Mouse (Mus musculus) neural tube, embryonic 15.5 days (tissue): Measurements from ENCODE around the gene Slc16a13. TPM values are rescaled to one million over a fixed set of nuclear protein-coding genes. Genes with fewer than 3 reads are reported as not detected.

Experiments used
- ATAC-seq: fragments of 200-750 bp; cut with Nextera tagmentation; 2 replicates; pipeline ENCODE4 v1.8.0; 2017; ENCODE audit warnings: mild to moderate bottlenecking, moderate TSS enrichment, moderate library complexity; ENCODE audit not compliant: low FRiP score
- H3K27ac ChIP-seq: fragments of 300-500 bp; sonication (generic); replicated peaks from 2 replicates; pipeline ENCODE4 v1.5.1; 2015; ENCODE audit warnings: mild to moderate bottlenecking, inconsistent platforms
- H3K27me3 ChIP-seq: fragments of 300-500 bp; sonication (generic); replicated peaks from 2 replicates; pipeline ENCODE4 v1.6.1; 2015; ENCODE audit warnings: inconsistent platforms
- H3K36me3 ChIP-seq: fragments of 300-500 bp; sonication (generic); 2 replicates; pipeline ENCODE4 v1.6.1; 2015; ENCODE audit warnings: inconsistent platforms
- H3K4me1 ChIP-seq: fragments of 300-500 bp; sonication (generic); 2 replicates; pipeline ENCODE4 v1.6.1; 2015; ENCODE audit warnings: inconsistent platforms
- H3K4me2 ChIP-seq: fragments of 300-500 bp; sonication (generic); 2 replicates; pipeline ENCODE4 v1.6.1; 2015; ENCODE audit warnings: inconsistent platforms, mild to moderate bottlenecking, moderate library complexity
- H3K4me3 ChIP-seq: fragments of 300-500 bp; sonication (generic); replicated peaks from 2 replicates; pipeline ENCODE4 v1.5.1; 2015; ENCODE audit warnings: mild to moderate bottlenecking, inconsistent platforms
- H3K9ac ChIP-seq: fragments of 300-500 bp; sonication (generic); replicated peaks from 2 replicates; pipeline ENCODE4 v1.6.1; 2015; ENCODE audit warnings: mild to moderate bottlenecking, inconsistent platforms
- H3K9me3 ChIP-seq: fragments of 300-500 bp; sonication (generic); replicated peaks from 2 replicates; pipeline ENCODE4 v1.6.1; 2016; ENCODE audit warnings: inconsistent platforms
- WGBS: fragments of 180-500 bp; shearing (Covaris S2); methylation state at CpG from one replicate; pipeline ENCODE4 v1.1.7; 2015; ENCODE audit warnings: mixed read lengths; 5-methylcytosine and 5-hydroxymethylcytosine counted together
- polyA plus RNA-seq: library from polyadenylated mRNA; unstranded; fragments of >200 nt; fragmentation: Nextera tagmentation; extraction: Ambion mirVana; gene quantifications from 2 replicates; pipeline ENCODE4 v1.2.1, GENCODE M21; 2015

Slc16a13 gene
- polyA plus RNA-seq, 1 experiment from 2014 or later = 12.4 TPM

DNA sequence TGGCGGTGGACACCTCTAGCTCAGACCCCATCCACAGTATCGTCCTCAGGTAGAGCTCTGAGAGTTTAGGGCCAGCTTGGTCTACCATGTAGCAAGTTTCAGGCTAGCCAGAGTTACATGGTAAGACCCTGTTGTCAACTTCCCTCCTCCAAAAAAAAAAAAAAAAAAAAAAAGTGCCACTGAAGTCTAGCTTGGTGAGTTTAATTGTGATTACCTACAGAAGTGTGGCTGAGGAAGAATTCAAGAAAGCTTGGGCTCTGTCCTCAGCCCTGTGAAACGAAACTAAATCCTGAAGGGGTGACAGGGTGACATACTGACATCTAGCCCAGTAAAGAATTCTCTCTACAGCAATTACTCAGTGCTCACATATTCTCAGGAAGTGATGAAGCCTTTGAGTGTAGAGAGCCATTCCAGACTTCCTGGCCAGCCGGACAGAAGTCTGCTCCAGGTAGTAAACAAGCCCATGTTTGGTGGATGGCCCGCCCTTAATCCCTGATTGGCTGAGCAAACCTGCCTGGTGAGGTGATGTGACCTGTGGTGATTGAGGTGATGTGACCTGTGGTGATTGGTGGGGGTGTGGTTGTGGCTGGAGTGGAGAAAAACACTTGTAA is 12.0 kb downstream of the Slc16a13 start:
- H3K27me3 ChIP-seq = peaks cover 12% of the 10 kb centered on the region
- H3K9me3 ChIP-seq = no peaks in the 10 kb centered on the region
- H3K4me1 ChIP-seq = peaks cover 9% of the 10 kb centered on the region
- H3K4me2 ChIP-seq = no peak overlapping the region
- no peaks in the 10 kb centered on the region for H3K36me3 ChIP-seq
- ATAC-seq = no peak
- no peak overlapping the region for H3K27ac ChIP-seq
- WGBS = 80% methylated on average over 5 of the region's 5 CpGs
- H3K9ac ChIP-seq = no peak overlapping the region
- no peak overlapping the region for H3K4me3 ChIP-seq

GRCm38 (mm10) chr11:70207283-70207682 is 13.6 kb downstream of the Slc16a13 start:
- no peak overlapping the region for H3K4me3 ChIP-seq
- peaks cover 7% of the 10 kb centered on the region for H3K27me3 ChIP-seq
- 88% methylated on average over 7 of the region's 7 CpGs for WGBS
- H3K27ac ChIP-seq = no peak overlapping the region
- no peaks in the 10 kb centered on the region for H3K9me3 ChIP-seq
- no peak overlapping the region for H3K4me2 ChIP-seq
- no peak for ATAC-seq
- H3K4me1 ChIP-seq = no peaks in the 10 kb centered on the region
- no peaks in the 10 kb centered on the region for H3K36me3 ChIP-seq
- H3K9ac ChIP-seq = no peak overlapping the region

- ATAC-seq = no peak
- H3K36me3 ChIP-seq = no peaks in the 10 kb centered on the region
- 90% methylated on average over 2 of the region's 2 CpGs for WGBS
- no peak overlapping the region for H3K9ac ChIP-seq
- H3K27me3 ChIP-seq = peaks cover 7% of the 10 kb centered on the region
- H3K27ac ChIP-seq = no peak overlapping the region
- H3K4me2 ChIP-seq = no peak overlapping the region
- H3K4me1 ChIP-seq = no peaks in the 10 kb centered on the region
- H3K9me3 ChIP-seq = no peaks in the 10 kb centered on the region
- no peak overlapping the region for H3K4me3 ChIP-seq
Observed at GRCm38 (mm10) chr11:70206801-70207200, 14.1 kb downstream of the Slc16a13 start.

DNA sequence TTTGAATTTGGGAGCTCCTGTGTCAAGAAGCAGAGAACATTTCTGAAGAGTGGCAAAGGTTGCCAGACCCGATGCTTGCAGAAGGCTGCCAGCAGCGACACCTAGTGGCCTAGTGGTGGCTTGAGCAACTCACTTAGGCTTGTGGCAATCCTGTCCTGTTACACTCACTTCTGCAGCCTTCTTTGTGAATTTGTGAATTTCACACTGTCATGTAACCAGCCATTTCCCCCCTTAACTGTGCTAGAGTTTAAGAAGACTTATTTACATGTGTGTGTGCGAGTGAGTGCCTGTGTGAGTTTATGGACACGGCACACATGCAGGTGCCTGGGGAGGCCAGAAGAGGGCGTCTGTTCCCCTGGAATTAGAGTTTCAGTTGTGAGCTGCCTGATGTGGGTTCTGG is 19.2 kb downstream of the Slc16a13 start:
- Histone ChIP-seq H3K4me3 (no peak overlapping the region), H3K27ac (no peak overlapping the region), H3K27me3 (no peaks in the 10 kb centered on the region; the same call in 1 of the 2 replicates), H3K4me2 (no peak overlapping the region), H3K36me3 (no peaks in the 10 kb centered on the region), H3K4me1 (peaks cover 4% of the 10 kb centered on the region; the same call in 1 of the 2 replicates), H3K9ac (no peak overlapping the region), H3K9me3 (no peaks in the 10 kb centered on the region)
- WGBS = 44% methylated on average over 5 of the region's 5 CpGs
- ATAC-seq = no peak

DNA sequence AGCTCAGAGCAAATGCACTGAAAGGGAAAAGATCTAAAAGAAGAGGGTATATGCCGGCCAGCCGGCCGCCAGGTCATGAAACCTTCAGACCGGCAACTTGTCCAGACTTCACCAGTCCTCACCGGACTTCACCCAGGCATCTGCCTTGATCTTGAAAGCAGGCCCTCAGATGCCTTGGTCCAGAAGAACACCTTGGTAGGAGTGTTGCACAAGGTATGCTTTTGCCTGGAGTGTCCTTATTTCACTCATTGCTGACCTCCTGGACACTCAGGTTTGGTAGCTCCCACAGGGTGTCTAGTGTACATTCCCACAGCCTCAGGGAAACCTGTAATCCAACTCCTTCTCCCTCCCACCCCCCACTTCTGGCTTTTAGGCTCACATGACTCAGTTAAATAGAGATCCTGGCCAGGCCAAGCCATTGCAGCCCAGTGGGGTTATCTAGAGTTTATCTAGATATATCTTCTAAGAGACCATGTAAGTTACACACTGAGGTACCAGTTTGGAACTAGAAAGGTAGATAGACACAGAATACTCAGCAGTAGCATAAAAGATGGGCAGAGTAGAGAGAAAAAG is 20.7 kb downstream of the Slc16a13 start:
- no peak overlapping the region for H3K9ac ChIP-seq
- no peak for ATAC-seq
- H3K27ac ChIP-seq = no peak overlapping the region
- peaks cover 4% of the 10 kb centered on the region; the same call in 1 of the 2 replicates for H3K4me1 ChIP-seq
- H3K9me3 ChIP-seq = no peaks in the 10 kb centered on the region
- no peak overlapping the region for H3K4me2 ChIP-seq
- no peaks in the 10 kb centered on the region for H3K36me3 ChIP-seq
- 83% methylated on average over 5 of the region's 5 CpGs for WGBS
- H3K27me3 ChIP-seq = no peaks in the 10 kb centered on the region
- H3K4me3 ChIP-seq = no peak overlapping the region

DNA sequence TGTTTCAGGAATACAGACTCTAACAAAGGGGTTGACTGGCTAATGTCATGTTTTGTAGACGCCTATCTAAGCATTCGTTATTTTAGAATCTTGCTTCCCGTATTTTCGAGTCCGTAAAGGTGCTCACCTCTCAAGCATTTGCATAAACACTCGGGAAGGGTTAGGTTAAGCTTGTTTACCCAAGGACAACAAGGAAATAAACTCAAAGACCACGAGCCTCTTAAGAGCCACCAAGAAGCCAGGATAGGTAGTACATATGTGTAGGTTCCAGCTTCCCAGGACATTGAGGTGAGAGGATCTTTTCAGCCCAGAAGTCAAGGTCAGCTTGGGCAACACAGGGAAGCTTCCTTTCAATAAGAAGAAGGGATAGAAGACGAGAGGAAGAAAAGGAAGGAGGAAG is 21.8 kb downstream of the Slc16a13 start:
- Histone ChIP-seq H3K4me3 (no peak overlapping the region), H3K4me2 (no peak overlapping the region), H3K27ac (no peak overlapping the region), H3K9ac (no peak overlapping the region), H3K4me1 (peaks cover 4% of the 10 kb centered on the region; the same call in 1 of the 2 replicates), H3K36me3 (no peaks in the 10 kb centered on the region), H3K27me3 (no peaks in the 10 kb centered on the region), H3K9me3 (no peaks in the 10 kb centered on the region)
- WGBS = 84% methylated on average over 8 of the region's 8 CpGs
- no peak for ATAC-seq

DNA sequence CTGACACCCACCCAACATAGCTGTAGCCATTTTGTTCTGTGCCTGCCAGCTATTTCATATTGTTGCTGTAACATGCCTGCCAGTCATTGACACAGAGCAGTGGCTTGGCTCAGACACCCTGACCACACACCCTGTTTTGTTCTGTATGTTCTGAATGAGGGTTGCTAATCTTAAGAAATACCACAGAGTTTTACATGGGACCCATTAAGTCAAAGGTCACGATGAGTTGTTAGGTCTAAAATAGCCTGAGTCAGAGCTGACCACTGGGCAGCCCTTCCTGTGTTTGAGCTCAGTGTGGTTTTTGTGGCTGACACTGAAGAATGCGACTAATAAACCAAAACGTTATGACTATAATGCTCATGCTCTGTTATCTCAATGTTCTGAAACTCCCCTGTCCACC is 22.5 kb downstream of the Slc16a13 start:
- no peaks in the 10 kb centered on the region for H3K27me3 ChIP-seq
- no peak overlapping the region for H3K27ac ChIP-seq
- no peaks in the 10 kb centered on the region for H3K9me3 ChIP-seq
- 85% methylated on average over 3 of the region's 3 CpGs for WGBS
- no peak overlapping the region for H3K9ac ChIP-seq
- H3K4me2 ChIP-seq = no peak overlapping the region
- no peak for ATAC-seq
- no peak overlapping the region for H3K4me3 ChIP-seq
- H3K4me1 ChIP-seq = peaks cover 4% of the 10 kb centered on the region; the same call in 1 of the 2 replicates
- no peaks in the 10 kb centered on the region for H3K36me3 ChIP-seq

DNA sequence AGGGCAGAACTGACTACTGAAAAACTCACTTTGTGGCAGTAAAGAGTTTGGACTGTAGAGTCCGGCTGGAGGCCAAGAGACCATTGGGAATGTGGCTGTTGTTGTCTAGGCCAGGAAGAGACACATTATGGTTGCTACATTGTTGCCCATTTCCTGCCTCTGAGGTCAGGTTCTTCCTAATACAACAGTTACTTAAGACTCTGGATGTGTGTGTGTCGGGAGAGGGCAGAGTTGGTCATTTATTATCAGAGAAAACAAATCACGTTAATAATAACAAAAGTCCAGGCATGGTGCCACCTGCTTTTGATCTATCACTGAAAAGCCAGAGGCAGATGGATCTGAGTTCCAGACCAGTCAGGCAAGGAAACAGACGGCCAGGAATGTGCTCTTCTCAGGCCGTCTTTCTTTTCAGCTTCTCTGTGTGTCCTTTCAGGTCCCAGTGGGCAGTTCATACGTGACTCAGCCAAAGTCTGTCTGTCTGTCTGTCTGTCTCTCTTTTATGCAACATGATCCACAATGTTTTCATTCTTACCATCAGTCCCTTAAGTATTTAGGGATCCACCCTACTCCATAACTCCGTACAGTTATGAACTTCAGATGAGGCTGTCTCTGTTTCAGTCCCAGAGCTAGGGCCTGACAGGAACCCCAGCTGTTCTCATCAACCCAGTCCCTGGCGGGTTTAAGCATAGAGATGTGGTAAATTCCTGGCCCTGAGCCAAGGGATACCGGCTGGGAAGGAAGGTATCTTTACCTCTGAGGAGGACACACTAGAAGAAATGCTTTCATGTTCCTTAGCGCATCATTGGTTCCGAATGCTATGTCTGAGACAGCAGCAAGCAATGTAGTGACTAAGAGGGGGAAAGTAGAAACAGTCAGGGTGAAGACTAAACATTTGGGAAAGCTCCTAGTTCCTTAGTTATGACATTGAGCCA is 27.2 kb downstream of the Slc16a13 start:
- H3K27me3 ChIP-seq = no peaks in the 10 kb centered on the region
- no peak for ATAC-seq

DNA sequence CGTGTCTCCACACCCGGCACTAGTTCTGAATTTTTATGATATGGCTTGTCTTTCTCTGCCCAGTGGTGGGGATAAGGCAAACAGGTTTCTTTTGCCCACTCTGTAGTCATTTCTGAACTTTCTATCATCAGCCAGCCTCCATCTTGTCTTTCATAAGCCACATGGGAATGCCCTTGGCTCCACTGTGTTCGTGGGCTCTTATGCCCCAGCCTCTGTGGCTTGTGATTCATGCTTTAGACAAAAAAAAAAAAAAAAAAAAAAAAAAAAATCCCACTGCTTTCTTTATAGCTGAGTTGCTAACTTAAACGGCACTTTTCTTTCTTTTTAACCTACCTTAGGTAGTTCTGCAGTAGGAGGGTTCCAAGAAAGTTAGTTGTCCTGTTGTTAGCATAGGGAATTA is 28.7 kb downstream of the Slc16a13 start:
- 83% methylated on average over 4 of the region's 4 CpGs for WGBS
- Histone ChIP-seq H3K4me2 (no peak overlapping the region), H3K36me3 (no peaks in the 10 kb centered on the region), H3K4me3 (no peak overlapping the region), H3K27me3 (no peaks in the 10 kb centered on the region), H3K9ac (no peak overlapping the region), H3K4me1 (no peaks in the 10 kb centered on the region), H3K9me3 (no peaks in the 10 kb centered on the region), H3K27ac (no peak overlapping the region)
- no peak for ATAC-seq

More for the DNA sequence above, 27.2 kb downstream of the Slc16a13 start:
- no peaks in the 10 kb centered on the region for H3K36me3 ChIP-seq
- H3K4me1 ChIP-seq = no peaks in the 10 kb centered on the region
- H3K4me3 ChIP-seq = no peak overlapping the region
- 62% methylated on average over 11 of the region's 11 CpGs for WGBS
- no peak overlapping the region for H3K4me2 ChIP-seq
- H3K9ac ChIP-seq = no peak overlapping the region
- no peak overlapping the region for H3K27ac ChIP-seq
- H3K9me3 ChIP-seq = no peaks in the 10 kb centered on the region

- 90% methylated on average over 6 of the region's 6 CpGs for WGBS
- Histone ChIP-seq H3K27me3 (no peaks in the 10 kb centered on the region), H3K9me3 (no peaks in the 10 kb centered on the region), H3K27ac (no peak overlapping the region), H3K4me3 (no peak overlapping the region), H3K9ac (no peak overlapping the region), H3K4me1 (no peaks in the 10 kb centered on the region), H3K4me2 (no peak overlapping the region), H3K36me3 (no peaks in the 10 kb centered on the region)
- no peak for ATAC-seq
Observed at GRCm38 (mm10) chr11:70191188-70191587, 29.7 kb downstream of the Slc16a13 start.

DNA sequence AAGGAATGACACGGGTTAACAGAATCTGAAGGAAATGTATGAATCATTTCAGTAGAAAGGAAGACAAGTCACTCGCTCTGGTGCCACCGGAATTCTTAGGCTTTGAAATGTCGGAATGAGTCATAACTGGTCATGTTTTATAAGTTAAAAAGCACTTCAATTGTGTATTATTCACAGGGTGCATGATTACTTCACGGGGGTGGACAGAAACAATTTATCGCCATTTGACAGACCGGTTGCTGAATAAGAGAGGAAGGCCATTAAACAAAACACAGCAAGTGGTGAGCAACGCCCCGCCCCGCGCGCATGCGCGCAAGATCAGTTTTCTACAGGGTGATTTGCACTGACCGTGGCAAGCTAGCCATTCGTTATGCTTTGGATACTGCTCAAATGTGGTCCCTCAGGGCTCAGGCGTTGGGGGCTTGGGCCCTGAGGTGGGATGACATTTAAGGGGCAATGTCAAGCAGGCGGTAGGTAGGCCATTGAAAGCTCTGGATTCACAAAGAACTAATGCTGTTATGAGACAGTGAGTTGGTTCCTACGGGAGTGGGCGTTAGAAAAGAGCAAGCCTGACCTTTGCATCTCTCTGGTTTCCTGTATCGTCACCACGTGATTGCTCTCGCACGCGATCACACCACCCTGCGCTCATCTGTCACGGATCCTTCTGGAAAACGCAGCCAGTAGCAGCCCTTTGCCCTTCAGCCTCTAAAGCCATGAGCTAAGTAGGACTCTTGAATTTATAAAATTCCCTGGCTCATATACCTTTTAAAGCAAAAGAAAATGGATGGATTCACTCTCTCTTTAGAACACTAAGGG is 31.3 kb downstream of the Slc16a13 start:
- Histone ChIP-seq H3K9me3 (no peaks in the 10 kb centered on the region), H3K9ac (no peak overlapping the region), H3K36me3 (no peaks in the 10 kb centered on the region), H3K27ac (no peak overlapping the region), H3K4me2 (no peak overlapping the region), H3K4me1 (no peaks in the 10 kb centered on the region), H3K27me3 (no peaks in the 10 kb centered on the region), H3K4me3 (no peak overlapping the region)
- ATAC-seq = no peak
- 71% methylated on average over 28 of the region's 28 CpGs for WGBS
